Mouse (Mus musculus) layer of hippocampus, adult 11-12 months (tissue): ENCODE measurements at regions not wholly inside any gene's neighbourhood (a gene's known extent, or its start where the extent isn't known, plus 50 kb on each side); places are given as distances from the start of the nearest gene placed in this dataset.

Experiments used
- DNase-seq: peaks from one replicate; pipeline ENCODE4 v3.0.0; 2022; ENCODE audit warnings: low spot score

- no peak for DNase-seq
Measured at GRCm38 (mm10) chr8:8054224-8054916, 606.7 kb downstream of the Efnb2 start.

- DNase-seq: no peak
Measured at GRCm38 (mm10) chr8:8051186-8051585, 609.9 kb downstream of the Efnb2 start.

GRCm38 (mm10) chr8:8050778-8051177, 610.3 kb downstream of the Efnb2 start:
- no peak for DNase-seq

GRCm38 (mm10) chr8:8044926-8045325, 616.1 kb downstream of the Efnb2 start:
- DNase-seq: no peak

- no peak for DNase-seq
Measured at GRCm38 (mm10) chr8:8044296-8044695, 616.7 kb downstream of the Efnb2 start.

- DNase-seq: no peak
Measured at GRCm38 (mm10) chr8:8037929-8038328, 623.1 kb downstream of the Efnb2 start.

GRCm38 (mm10) chr8:8011151-8011550, 649.9 kb downstream of the Efnb2 start:
- DNase-seq: no peak

GRCm38 (mm10) chr8:7994905-7995304, 666.1 kb downstream of the Efnb2 start:
- no peak for DNase-seq

GRCm38 (mm10) chr8:7988820-7989219, 672.2 kb downstream of the Efnb2 start:
- no peak for DNase-seq

- no peak for DNase-seq
Measured at GRCm38 (mm10) chr8:7977020-7977419, 684.0 kb downstream of the Efnb2 start.

- no peak for DNase-seq
Measured at GRCm38 (mm10) chr8:7973791-7974190, 687.3 kb downstream of the Efnb2 start.

GRCm38 (mm10) chr8:7964276-7964675, 696.8 kb downstream of the Efnb2 start:
- no peak for DNase-seq

- DNase-seq: no peak
Measured at GRCm38 (mm10) chr8:7956745-7957144, 704.3 kb downstream of the Efnb2 start.

GRCm38 (mm10) chr8:7954851-7955250, 706.2 kb downstream of the Efnb2 start:
- DNase-seq: no peak

GRCm38 (mm10) chr8:7945966-7946775, 714.9 kb downstream of the Efnb2 start:
- no peak for DNase-seq

GRCm38 (mm10) chr8:7936596-7936995, 724.4 kb downstream of the Efnb2 start:
- DNase-seq: no peak

GRCm38 (mm10) chr8:7919416-7919815, 741.6 kb downstream of the Efnb2 start:
- no peak for DNase-seq

- DNase-seq: no peak
Measured at GRCm38 (mm10) chr8:7894338-7894737, 766.7 kb downstream of the Efnb2 start.

- DNase-seq: no peak
Measured at GRCm38 (mm10) chr8:7853169-7853568, 807.9 kb downstream of the Efnb2 start.

GRCm38 (mm10) chr8:7850573-7850972, 810.5 kb downstream of the Efnb2 start:
- DNase-seq: no peak

- DNase-seq: no peak
Measured at GRCm38 (mm10) chr8:7831948-7832347, 829.1 kb downstream of the Efnb2 start.

- no peak for DNase-seq
Measured at GRCm38 (mm10) chr8:7827811-7828210, 833.2 kb downstream of the Efnb2 start.

GRCm38 (mm10) chr8:7808395-7808794, 852.6 kb downstream of the Efnb2 start:
- DNase-seq: no peak

GRCm38 (mm10) chr8:7799221-7799620, 861.8 kb downstream of the Efnb2 start:
- DNase-seq: no peak
